Mouse (Mus musculus): ENCODE measurements at regions not wholly inside any gene's neighbourhood (a gene's known extent, or its start where the extent isn't known, plus 50 kb on each side); places are given as distances from the start of the nearest gene placed in this dataset.

DNA sequence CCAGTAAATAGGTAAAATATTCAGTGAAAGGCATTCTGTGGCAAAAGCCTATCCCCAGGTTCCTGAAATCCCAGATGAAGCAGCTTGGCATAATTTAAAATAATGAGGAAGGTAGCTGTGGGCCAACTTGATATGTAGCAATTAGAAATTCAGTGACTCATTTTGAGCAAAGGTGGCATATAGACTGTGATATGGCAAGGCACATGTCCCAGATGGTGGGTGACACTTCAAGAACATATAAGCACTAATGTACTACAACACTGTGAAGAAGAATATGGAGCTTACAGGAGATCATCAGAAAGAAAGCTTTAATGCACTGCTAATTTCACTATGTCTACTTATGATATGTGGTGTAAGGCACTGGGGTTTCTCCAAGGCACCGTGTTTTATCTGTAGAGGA lies 162.0 kb upstream of the Slit2 start:
- 88% methylated on average over 1 of the region's 1 CpGs for WGBS
- Histone ChIP-seq H3K4me3 (ENCODE audit: insufficient read depth, low read depth, low read length) (no peak overlapping the region), H3K4me1 (ENCODE audit: control insufficient read depth, insufficient read depth, low read length) (no peaks in the 10 kb centered on the region), H3K36me3 (ENCODE audit: control insufficient read depth, insufficient read depth, low read length) (no peaks in the 10 kb centered on the region), H3K27ac (ENCODE audit: insufficient read depth, low read depth, low read length) (no peak overlapping the region), H3K27me3 (replicated peaks; ENCODE audit: control insufficient read depth, insufficient read depth, low read length) (no peaks in the 10 kb centered on the region)
- DNase-seq = no peak
- TF ChIP-seq POLR2A (IDR thresholded peaks at IDR 0.05; ENCODE audit: low read depth, low read length) (no peak), CTCF (conservative IDR thresholded peaks at IDR 0.05; ENCODE audit: insufficient read depth, insufficient read length, low read depth, low read length) (no peak)

DNA sequence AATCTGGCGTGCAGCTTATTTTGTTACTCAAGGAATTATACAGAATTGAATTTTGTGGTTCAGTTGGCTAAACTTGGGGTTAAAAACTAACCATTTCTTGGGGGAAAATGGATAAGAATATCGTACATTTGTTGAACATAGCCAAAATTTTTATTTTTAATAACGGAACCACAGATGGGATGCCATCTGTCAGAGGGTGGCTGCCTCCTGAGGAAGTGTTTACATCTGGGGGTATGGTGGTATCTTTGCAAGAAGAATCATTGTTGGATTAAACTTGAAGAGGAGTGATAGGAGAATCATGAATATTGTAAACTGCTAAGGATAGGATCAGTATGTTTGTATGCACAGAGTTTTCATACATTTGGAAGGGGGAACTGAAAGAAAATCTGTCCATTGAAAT lies 144.9 kb upstream of the Slit2 start:
- TF ChIP-seq CTCF (conservative IDR thresholded peaks at IDR 0.05; ENCODE audit: insufficient read depth, insufficient read length, low read depth, low read length) (no peak), POLR2A (IDR thresholded peaks at IDR 0.05; ENCODE audit: low read depth, low read length) (no peak)
- Histone ChIP-seq H3K27me3 (replicated peaks; ENCODE audit: control insufficient read depth, insufficient read depth, low read length) (no peaks in the 10 kb centered on the region), H3K4me1 (ENCODE audit: control insufficient read depth, insufficient read depth, low read length) (no peaks in the 10 kb centered on the region), H3K4me3 (ENCODE audit: insufficient read depth, low read depth, low read length) (no peak overlapping the region), H3K36me3 (ENCODE audit: control insufficient read depth, insufficient read depth, low read length) (no peaks in the 10 kb centered on the region), H3K27ac (ENCODE audit: insufficient read depth, low read depth, low read length) (no peak overlapping the region)
- DNase-seq = no peak
- WGBS = 89% methylated on average over 3 of the region's 3 CpGs

DNA sequence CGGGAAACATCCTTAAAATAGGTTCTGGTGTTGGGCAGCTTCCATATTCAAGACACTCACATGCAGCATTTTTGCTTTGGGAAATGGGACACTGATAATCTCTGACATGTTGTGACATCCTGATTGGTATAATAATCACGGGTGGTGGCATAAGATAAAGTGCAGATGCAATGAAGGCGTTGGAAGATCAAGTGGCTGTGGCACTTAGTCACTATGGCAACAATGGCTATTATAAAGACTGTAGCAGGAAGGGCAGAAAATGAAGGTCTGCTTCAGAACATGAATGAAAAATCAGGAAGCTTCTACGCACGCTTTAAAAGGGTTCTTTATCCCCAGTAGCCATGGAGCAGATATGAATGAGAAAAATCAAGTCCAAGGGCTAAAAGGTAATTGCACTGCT lies 113.2 kb upstream of the Slit2 start:
- Histone ChIP-seq H3K4me1 (ENCODE audit: control insufficient read depth, insufficient read depth, low read length) (no peaks in the 10 kb centered on the region), H3K36me3 (ENCODE audit: control insufficient read depth, insufficient read depth, low read length) (no peaks in the 10 kb centered on the region), H3K27me3 (replicated peaks; ENCODE audit: control insufficient read depth, insufficient read depth, low read length) (no peaks in the 10 kb centered on the region), H3K4me3 (ENCODE audit: insufficient read depth, low read depth, low read length) (no peak overlapping the region), H3K27ac (ENCODE audit: insufficient read depth, low read depth, low read length) (no peak overlapping the region)
- WGBS = 72% methylated on average over 5 of the region's 5 CpGs
- DNase-seq = no peak
- TF ChIP-seq CTCF (conservative IDR thresholded peaks at IDR 0.05; ENCODE audit: insufficient read depth, insufficient read length, low read depth, low read length) = no peak
- TF ChIP-seq POLR2A (IDR thresholded peaks at IDR 0.05; ENCODE audit: low read depth, low read length) = no peak

All from kidney, adult 2 months (tissue).